Mouse (Mus musculus) cortical plate, adult 2 months (tissue): ENCODE results near the gene Ntpcr. TPM values are rescaled to one million over a fixed set of nuclear protein-coding genes. Genes with fewer than 3 reads are reported as not detected.

Source experiments
- H3K27ac ChIP-seq: fragments of 200-500 bp; 2 replicates; pipeline ENCODE4 v1.5.1; 2012; ENCODE audit warnings: low read length, control low read depth, inconsistent platforms; ENCODE audit not compliant: insufficient read depth
- H3K4me1 ChIP-seq: fragments of 200-500 bp; 2 replicates; pipeline ENCODE4 v1.6.1; 2011; ENCODE audit warnings: low read length; ENCODE audit not compliant: control insufficient read depth, insufficient read depth
- H3K4me3 ChIP-seq: fragments of 200-500 bp; 2 replicates; pipeline ENCODE4 v1.5.1; 2011; ENCODE audit warnings: mild to moderate bottlenecking, low read length, control low read depth; ENCODE audit not compliant: insufficient read depth
- CTCF ChIP-seq: fragments of 200-500 bp; IDR thresholded peaks from 2 replicates; pipeline ENCODE4 v1.5.1; 2011; ENCODE audit warnings: mild to moderate bottlenecking, control low read depth, low read length; ENCODE audit not compliant: insufficient read depth; ENCODE audit errors: extremely low read depth
- POLR2A ChIP-seq: fragments of 200-500 bp; IDR thresholded peaks from 2 replicates; pipeline ENCODE4 v1.6.1; 2011; ENCODE audit warnings: mild to moderate bottlenecking, low read length, control low read depth; ENCODE audit not compliant: insufficient read depth; ENCODE audit errors: extremely low read depth
- polyA plus RNA-seq: library from polyadenylated mRNA; depleted of rRNA; stranded (reverse); fragments of >200 nt; gene quantifications from 2 replicates; pipeline ENCODE4 v1.2.3, GENCODE M21; 2012

Gene Ntpcr
- polyA plus RNA-seq, 1 experiment, result 58.5 TPM

DNA sequence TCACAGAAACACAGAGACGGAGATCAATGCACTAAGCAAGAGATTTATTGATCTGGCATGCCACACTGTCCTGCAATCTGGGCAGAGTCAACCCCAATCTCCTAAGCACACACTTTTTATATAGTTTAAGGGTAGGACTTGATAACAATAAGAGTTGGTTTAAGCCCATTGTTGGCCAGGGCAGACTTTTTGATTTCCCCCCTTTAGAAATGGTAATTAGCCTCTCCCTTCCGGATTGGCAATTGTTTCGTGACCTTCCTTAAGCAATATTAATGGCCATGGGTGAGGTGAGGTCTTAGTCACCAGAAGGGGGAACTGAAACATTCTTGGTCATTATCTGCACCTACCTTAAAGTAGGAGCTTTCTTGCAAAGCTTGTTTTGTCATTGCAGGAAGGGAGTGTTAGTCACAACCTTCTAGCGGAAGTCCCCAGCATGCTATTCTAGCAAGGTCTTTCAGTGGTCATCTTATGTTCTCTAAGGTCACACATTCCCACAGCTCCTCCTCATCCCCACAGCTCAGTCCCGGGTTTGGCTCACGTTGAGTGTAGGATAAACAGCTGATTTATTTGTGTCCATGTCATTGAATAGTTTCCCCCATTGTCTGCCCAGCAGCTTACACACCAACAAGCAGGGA lies 30.3 kb upstream of the Ntpcr start:
- Histone ChIP-seq H3K27ac (no peak overlapping the region), H3K4me1 (no peaks in the 10 kb centered on the region), H3K4me3 (no peak overlapping the region)
- no peak for TF ChIP-seq CTCF
- TF ChIP-seq POLR2A, result no peak

DNA sequence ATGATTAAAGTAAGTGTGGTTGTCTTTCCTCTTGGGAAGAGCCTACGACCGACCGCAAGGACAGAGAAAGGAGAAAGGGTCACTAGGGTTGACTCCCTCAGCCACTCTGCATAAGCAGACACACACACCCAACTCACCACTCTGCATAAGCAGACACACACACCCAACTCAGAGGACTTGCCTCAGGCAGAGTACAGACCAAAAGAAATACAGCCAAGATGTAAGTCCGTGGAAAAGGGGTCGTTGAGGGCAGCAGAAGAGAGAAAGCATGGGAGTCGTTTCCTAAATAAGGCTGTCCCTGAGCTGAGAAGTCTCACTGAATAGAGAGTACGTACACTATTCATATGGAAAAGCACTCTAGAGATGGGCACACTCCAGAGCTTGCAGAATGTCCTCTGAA lies 29.4 kb upstream of the Ntpcr start:
- Histone ChIP-seq H3K4me3 (no peak overlapping the region), H3K4me1 (no peaks in the 10 kb centered on the region), H3K27ac (no peak overlapping the region)
- TF ChIP-seq POLR2A, result no peak
- TF ChIP-seq CTCF, result no peak

DNA sequence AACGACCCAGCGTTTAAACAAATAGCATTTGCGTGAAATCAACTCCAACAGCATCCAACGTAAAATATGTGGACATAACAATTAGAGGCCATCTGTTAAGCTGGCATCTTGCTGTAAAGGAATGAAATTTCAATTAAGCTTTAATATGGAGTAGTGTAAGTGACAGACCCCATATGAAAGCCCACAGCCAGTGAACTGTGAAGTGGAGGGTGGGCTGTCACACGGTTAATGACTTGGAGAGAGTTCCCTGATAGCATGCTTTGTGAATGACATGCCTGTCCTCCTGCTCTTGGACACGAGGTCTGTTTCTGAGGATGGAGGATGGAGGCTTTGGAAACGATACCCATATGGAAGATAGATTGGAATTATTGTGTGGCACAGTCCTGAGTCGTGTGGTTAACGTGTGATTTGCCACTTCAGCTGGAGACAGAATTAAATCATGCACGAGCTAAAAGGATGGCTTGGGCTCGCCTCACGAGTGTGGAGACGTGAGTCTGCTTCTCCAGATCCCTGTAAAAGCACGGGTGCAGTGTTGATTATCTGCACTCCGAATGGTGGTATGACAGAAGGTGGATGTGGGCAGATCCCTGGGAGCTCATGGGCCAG lies 26.8 kb upstream of the Ntpcr start:
- TF ChIP-seq CTCF (no peak), POLR2A (no peak)
- H3K27ac ChIP-seq, result no peak overlapping the region
- no peaks in the 10 kb centered on the region for H3K4me1 ChIP-seq
- no peak overlapping the region for H3K4me3 ChIP-seq

DNA sequence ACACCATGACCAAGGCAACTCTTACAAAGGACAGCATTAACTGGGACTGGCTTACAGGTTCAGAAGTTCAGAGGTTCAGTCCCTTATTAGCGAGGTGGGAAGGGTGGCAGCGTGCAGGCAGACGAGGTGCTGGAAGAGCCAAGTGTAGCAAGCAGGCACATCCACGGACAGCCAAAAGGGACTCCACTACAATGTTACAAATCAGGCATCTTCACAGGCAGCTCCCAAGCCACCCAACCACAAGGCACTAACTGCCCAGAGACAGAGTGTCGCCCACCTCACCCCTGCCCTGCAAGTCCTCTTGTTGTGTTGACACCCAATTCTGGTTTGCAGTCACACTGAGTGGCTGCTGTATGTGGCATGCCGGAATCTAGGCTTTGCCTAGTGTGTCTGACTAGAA lies 25.3 kb upstream of the Ntpcr start:
- Histone ChIP-seq H3K4me3 (no peak overlapping the region), H3K27ac (no peak overlapping the region), H3K4me1 (no peaks in the 10 kb centered on the region)
- TF ChIP-seq POLR2A (no peak), CTCF (no peak)

DNA sequence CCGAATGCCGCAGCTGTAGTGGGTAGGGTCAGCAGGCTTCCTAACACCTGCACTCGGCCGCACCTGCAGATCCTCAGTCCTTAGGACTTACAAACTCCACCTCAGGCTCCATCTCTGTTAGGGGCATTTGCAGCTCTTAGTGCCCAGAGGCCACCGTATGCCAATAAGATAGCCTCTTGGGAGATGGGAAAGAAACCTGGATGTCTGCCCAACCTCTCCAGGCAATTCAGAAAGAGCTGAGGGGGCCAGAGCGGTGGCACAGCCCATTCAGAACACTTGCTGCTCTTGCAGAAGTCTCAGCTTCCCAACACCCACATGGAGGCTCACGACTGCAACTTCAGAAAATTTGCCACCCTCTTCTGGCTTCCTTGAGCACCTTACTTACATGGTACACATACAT lies 23.9 kb upstream of the Ntpcr start:
- H3K4me1 ChIP-seq, result no peaks in the 10 kb centered on the region
- H3K27ac ChIP-seq, result no peak overlapping the region
- H3K4me3 ChIP-seq, result no peak overlapping the region
- TF ChIP-seq CTCF (no peak), POLR2A (no peak)

DNA sequence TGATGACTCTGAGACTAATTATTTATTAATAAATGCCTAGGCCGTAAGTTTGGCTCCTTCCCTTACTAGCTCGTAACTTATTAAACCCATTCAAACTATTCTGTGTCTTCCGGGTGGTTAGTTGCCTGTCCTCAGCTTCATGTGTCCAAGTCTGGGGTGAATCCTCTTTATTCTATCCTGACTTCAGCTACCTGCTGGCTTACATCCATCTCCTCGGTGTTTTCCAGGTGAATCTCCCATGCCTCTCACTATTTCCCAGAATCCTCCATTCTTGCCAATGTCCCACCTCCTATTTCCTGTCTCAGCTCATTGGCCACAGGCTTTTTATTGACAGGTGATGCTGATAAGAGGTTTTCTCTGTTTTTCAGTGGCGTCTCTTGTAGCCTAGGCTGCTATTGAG lies 20.6 kb upstream of the Ntpcr start:
- TF ChIP-seq CTCF (no peak), POLR2A (no peak)
- no peak overlapping the region for H3K4me3 ChIP-seq
- H3K27ac ChIP-seq, result no peak overlapping the region
- no peaks in the 10 kb centered on the region for H3K4me1 ChIP-seq

DNA sequence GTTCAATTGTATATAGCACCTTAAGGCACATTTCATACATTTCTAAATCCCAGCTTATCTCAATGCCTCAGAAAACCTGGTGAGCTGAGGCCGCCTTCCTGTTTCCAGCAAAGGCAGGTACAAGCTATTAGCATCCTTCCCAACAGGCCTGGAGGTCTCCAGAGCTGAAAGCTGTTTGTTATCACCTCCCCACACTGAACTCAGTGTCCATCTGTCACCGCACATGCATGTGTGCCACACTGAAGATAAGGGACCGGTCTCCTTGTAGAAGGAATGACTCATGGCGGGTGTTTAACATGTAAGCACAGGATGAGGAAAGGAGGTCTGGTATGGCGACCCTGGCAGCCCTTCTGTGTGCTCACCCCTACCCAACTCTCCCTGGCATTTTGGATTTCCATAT lies 18.2 kb upstream of the Ntpcr start:
- Histone ChIP-seq H3K4me1 (no peaks in the 10 kb centered on the region), H3K27ac (no peak overlapping the region), H3K4me3 (no peak overlapping the region)
- TF ChIP-seq POLR2A (no peak), CTCF (no peak)

DNA sequence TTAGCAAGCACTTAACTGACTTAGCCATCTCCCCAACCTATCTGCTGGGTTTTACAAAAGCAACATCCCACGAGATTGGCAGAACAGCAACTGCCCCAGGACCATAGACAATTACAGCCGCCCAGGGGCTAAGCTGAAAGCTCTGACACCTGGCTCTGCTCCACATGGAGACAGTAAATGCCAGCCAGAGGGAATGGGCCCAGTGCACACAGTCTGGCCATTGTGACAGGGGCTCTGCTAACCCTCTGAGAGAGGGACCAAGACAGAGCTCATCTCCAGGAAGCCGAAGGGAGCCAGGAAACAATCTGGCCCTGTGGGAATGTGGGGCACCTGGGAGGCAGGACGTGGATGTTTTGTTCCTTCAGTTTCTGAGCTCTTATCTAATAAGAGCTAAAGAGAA lies 13.6 kb upstream of the Ntpcr start:
- Histone ChIP-seq H3K27ac (no peak overlapping the region), H3K4me1 (no peaks in the 10 kb centered on the region), H3K4me3 (no peak overlapping the region)
- TF ChIP-seq CTCF (no peak), POLR2A (no peak)

DNA sequence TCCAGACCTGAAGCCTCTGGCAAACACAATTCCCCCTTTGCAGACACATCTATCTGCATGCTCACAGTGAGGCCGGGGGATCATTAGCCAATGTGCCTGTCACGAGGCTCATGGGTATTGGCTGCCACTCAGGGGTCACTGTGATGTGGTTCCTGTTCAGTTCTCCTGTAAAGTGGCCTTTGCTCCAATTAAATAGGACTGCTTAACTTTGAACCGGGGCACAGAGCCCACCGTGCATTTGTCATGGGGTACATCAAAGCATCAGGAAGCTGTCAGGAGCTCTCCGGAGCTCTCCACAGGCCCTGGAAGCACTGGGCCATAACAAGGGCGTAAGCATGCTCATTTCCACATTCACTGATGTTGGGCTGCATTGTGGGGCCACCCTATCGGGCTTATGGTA lies 13.2 kb upstream of the Ntpcr start:
- no peak overlapping the region for H3K27ac ChIP-seq
- H3K4me3 ChIP-seq, result no peak overlapping the region
- TF ChIP-seq POLR2A, result no peak
- no peaks in the 10 kb centered on the region for H3K4me1 ChIP-seq

DNA sequence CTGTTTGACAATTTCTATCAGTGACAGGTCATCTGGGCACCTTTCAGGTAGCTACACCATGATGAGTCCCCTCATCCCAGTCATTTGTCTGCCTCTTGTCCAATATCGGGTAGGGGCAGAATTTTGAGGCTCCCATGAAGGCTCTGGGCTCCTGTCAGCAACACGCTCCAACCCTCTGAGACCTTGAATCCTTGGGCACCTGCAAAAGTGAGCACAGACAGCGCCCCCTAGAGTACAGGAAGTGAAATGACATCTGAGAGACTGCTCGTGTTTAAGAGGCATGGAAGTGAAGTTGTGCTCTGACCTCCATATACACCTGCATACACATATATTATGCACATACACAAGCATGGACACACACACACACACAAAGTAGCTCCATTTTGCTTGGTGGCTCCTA lies 10.8 kb upstream of the Ntpcr start:
- TF ChIP-seq CTCF (peak; percentile 54), POLR2A (no peak)
- Histone ChIP-seq H3K4me1 (no peaks in the 10 kb centered on the region), H3K4me3 (no peak overlapping the region), H3K27ac (no peak overlapping the region)
